Mouse (Mus musculus) embryonic facial prominence, embryonic 10.5 days (tissue): ENCODE data around the gene Atp8b2. TPM values are rescaled to one million over a fixed set of nuclear protein-coding genes. Genes with fewer than 3 reads are reported as not detected.
A peak's percentile ranks its signal among the peaks of the same experiment; 100 is the strongest.

Experiments
- DNase-seq: peaks from one replicate; pipeline ENCODE4 v3.0.0-alpha.2; 2017; ENCODE audit warnings: low spot score
- H3K27ac ChIP-seq: fragments of 300-500 bp; sonication (generic); replicated peaks from 2 replicates; pipeline ENCODE4 v1.5.1; 2016; ENCODE audit warnings: mild to moderate bottlenecking
- H3K27me3 ChIP-seq: fragments of 300-500 bp; sonication (generic); replicated peaks from 2 replicates; pipeline ENCODE4 v1.6.1; 2016; ENCODE audit warnings: low read depth, mild to moderate bottlenecking; ENCODE audit not compliant: poor library complexity, severe bottlenecking
- H3K36me3 ChIP-seq: fragments of 300-500 bp; sonication (generic); replicated peaks from 2 replicates; pipeline ENCODE4 v1.6.1; 2016; ENCODE audit warnings: mild to moderate bottlenecking, moderate library complexity
- H3K4me1 ChIP-seq: fragments of 300-500 bp; sonication (generic); 2 replicates; pipeline ENCODE4 v1.6.1; 2016
- H3K4me3 ChIP-seq: fragments of 300-500 bp; sonication (generic); 2 replicates; pipeline ENCODE4 v1.5.1; 2016; ENCODE audit warnings: mild to moderate bottlenecking, moderate library complexity
- H3K9me3 ChIP-seq: fragments of 300-500 bp; sonication (generic); 2 replicates; pipeline ENCODE4 v1.6.1; 2016; ENCODE audit warnings: mild to moderate bottlenecking
- WGBS: fragments of 180-500 bp; shearing (Covaris S2); methylation state at CpG from one replicate; pipeline ENCODE4 v1.1.7; 2016; 5-methylcytosine and 5-hydroxymethylcytosine counted together
- polyA plus RNA-seq: library from polyadenylated mRNA; unstranded; fragments of >200 nt; fragmentation: Nextera tagmentation; extraction: Ambion mirVana; gene quantifications from 2 replicates; pipeline ENCODE4 v1.2.1, GENCODE M21; 2016

Atp8b2 gene
- polyA plus RNA-seq, 1 experiment from 2014 or later = 13.3 TPM

GRCm38 (mm10) chr3:89953420-89953819, 9.9 kb downstream of the Atp8b2 start:
- Histone ChIP-seq H3K4me1 (no peaks in the 10 kb centered on the region), H3K36me3 (peaks cover 100% of the 10 kb centered on the region), H3K27ac (no peak overlapping the region), H3K9me3 (no peaks in the 10 kb centered on the region), H3K27me3 (no peaks in the 10 kb centered on the region), H3K4me3 (no peak overlapping the region)
- WGBS = 8% methylated on average over 4 of the region's 4 CpGs
- DNase-seq = peak; percentile 85

GRCm38 (mm10) chr3:89948655-89949054, 14.7 kb downstream of the Atp8b2 start:
- no peaks in the 10 kb centered on the region for H3K27me3 ChIP-seq
- H3K27ac ChIP-seq = no peak overlapping the region
- H3K9me3 ChIP-seq = no peaks in the 10 kb centered on the region
- 93% methylated on average over 6 of the region's 6 CpGs for WGBS
- H3K4me3 ChIP-seq = no peak overlapping the region
- H3K4me1 ChIP-seq = no peaks in the 10 kb centered on the region
- DNase-seq = no peak
- H3K36me3 ChIP-seq = peaks cover 100% of the 10 kb centered on the region

GRCm38 (mm10) chr3:89948021-89948420, 15.3 kb downstream of the Atp8b2 start:
- Histone ChIP-seq H3K27ac (no peak overlapping the region), H3K4me1 (no peaks in the 10 kb centered on the region), H3K9me3 (no peaks in the 10 kb centered on the region), H3K4me3 (no peak overlapping the region), H3K27me3 (no peaks in the 10 kb centered on the region), H3K36me3 (peaks cover 100% of the 10 kb centered on the region)
- WGBS = 88% methylated on average over 11 of the region's 11 CpGs
- DNase-seq = no peak

GRCm38 (mm10) chr3:89945026-89945425, 18.3 kb downstream of the Atp8b2 start:
- Histone ChIP-seq H3K4me1 (no peaks in the 10 kb centered on the region), H3K36me3 (peaks cover 100% of the 10 kb centered on the region), H3K27ac (no peak overlapping the region), H3K4me3 (no peak overlapping the region), H3K27me3 (no peaks in the 10 kb centered on the region), H3K9me3 (no peaks in the 10 kb centered on the region)
- DNase-seq = no peak
- WGBS = 86% methylated on average over 8 of the region's 8 CpGs

- H3K9me3 ChIP-seq = no peaks in the 10 kb centered on the region
- H3K4me1 ChIP-seq = no peaks in the 10 kb centered on the region
- WGBS = 94% methylated on average over 9 of the region's 9 CpGs
- H3K27me3 ChIP-seq = no peaks in the 10 kb centered on the region
- DNase-seq = no peak
- H3K36me3 ChIP-seq = peaks cover 97% of the 10 kb centered on the region
- no peak overlapping the region for H3K27ac ChIP-seq
- no peak overlapping the region for H3K4me3 ChIP-seq
Measured at GRCm38 (mm10) chr3:89942894-89943293, 20.4 kb downstream of the Atp8b2 start.

GRCm38 (mm10) chr3:89936495-89936894, 26.8 kb downstream of the Atp8b2 start:
- 87% methylated on average over 3 of the region's 3 CpGs for WGBS
- peaks cover 58% of the 10 kb centered on the region for H3K36me3 ChIP-seq
- no peak overlapping the region for H3K27ac ChIP-seq
- H3K4me1 ChIP-seq = no peaks in the 10 kb centered on the region
- no peaks in the 10 kb centered on the region for H3K27me3 ChIP-seq
- H3K4me3 ChIP-seq = no peak overlapping the region
- no peaks in the 10 kb centered on the region for H3K9me3 ChIP-seq
- DNase-seq = no peak

GRCm38 (mm10) chr3:89932925-89933324, 30.4 kb downstream of the Atp8b2 start:
- DNase-seq = no peak
- H3K9me3 ChIP-seq = no peaks in the 10 kb centered on the region
- H3K27me3 ChIP-seq = no peaks in the 10 kb centered on the region

GRCm38 (mm10) chr3:89928956-89929355, 34.4 kb downstream of the Atp8b2 start:
- Histone ChIP-seq H3K4me3 (no peak overlapping the region), H3K27me3 (no peaks in the 10 kb centered on the region), H3K36me3 (no peaks in the 10 kb centered on the region), H3K27ac (no peak overlapping the region), H3K9me3 (no peaks in the 10 kb centered on the region), H3K4me1 (no peaks in the 10 kb centered on the region)
- DNase-seq = no peak
- WGBS = 70% methylated on average over 4 of the region's 4 CpGs

More at GRCm38 (mm10) chr3:89932925-89933324, 30.4 kb downstream of the Atp8b2 start:
- no peaks in the 10 kb centered on the region for H3K4me1 ChIP-seq
- H3K27ac ChIP-seq = no peak overlapping the region
- 90% methylated on average over 2 of the region's 2 CpGs for WGBS
- no peak overlapping the region for H3K4me3 ChIP-seq
- H3K36me3 ChIP-seq = peaks cover 26% of the 10 kb centered on the region

- Histone ChIP-seq H3K9me3 (no peaks in the 10 kb centered on the region), H3K4me3 (no peak overlapping the region), H3K27me3 (no peaks in the 10 kb centered on the region), H3K27ac (no peak overlapping the region), H3K4me1 (no peaks in the 10 kb centered on the region), H3K36me3 (no peaks in the 10 kb centered on the region)
- 97% methylated on average over 1 of the region's 1 CpGs for WGBS
- DNase-seq = no peak
Measured at GRCm38 (mm10) chr3:89926440-89926839, 36.9 kb downstream of the Atp8b2 start.

- no peak for DNase-seq
- H3K4me3 ChIP-seq = no peak overlapping the region
- 69% methylated on average over 6 of the region's 6 CpGs for WGBS
Measured at GRCm38 (mm10) chr3:89920711-89921110, 42.6 kb downstream of the Atp8b2 start.

GRCm38 (mm10) chr3:89917408-89917807, 45.9 kb downstream of the Atp8b2 start:
- Histone ChIP-seq H3K27me3 (peaks cover 38% of the 10 kb centered on the region), H3K9me3 (no peaks in the 10 kb centered on the region), H3K27ac (no peak overlapping the region), H3K36me3 (no peaks in the 10 kb centered on the region), H3K4me1 (peaks cover 13% of the 10 kb centered on the region), H3K4me3 (no peak overlapping the region)
- no peak for DNase-seq
- 46% methylated on average over 3 of the region's 3 CpGs for WGBS

More at GRCm38 (mm10) chr3:89920711-89921110, 42.6 kb downstream of the Atp8b2 start:
- Histone ChIP-seq H3K27ac (no peak overlapping the region), H3K36me3 (no peaks in the 10 kb centered on the region), H3K4me1 (no peaks in the 10 kb centered on the region), H3K27me3 (peaks cover 5% of the 10 kb centered on the region), H3K9me3 (no peaks in the 10 kb centered on the region)

- peaks cover 14% of the 10 kb centered on the region for H3K4me1 ChIP-seq
- 76% methylated on average over 1 of the region's 1 CpGs for WGBS
- H3K36me3 ChIP-seq = no peaks in the 10 kb centered on the region
- H3K9me3 ChIP-seq = no peaks in the 10 kb centered on the region
- no peak overlapping the region for H3K27ac ChIP-seq
- DNase-seq = no peak
- H3K27me3 ChIP-seq = peaks cover 46% of the 10 kb centered on the region
- no peak overlapping the region for H3K4me3 ChIP-seq
Measured at GRCm38 (mm10) chr3:89916622-89917021, 46.7 kb downstream of the Atp8b2 start.

GRCm38 (mm10) chr3:89914700-89915099, 48.6 kb downstream of the Atp8b2 start:
- Histone ChIP-seq H3K9me3 (no peaks in the 10 kb centered on the region), H3K27ac (no peak overlapping the region), H3K36me3 (no peaks in the 10 kb centered on the region), H3K4me3 (no peak overlapping the region), H3K27me3 (peaks cover 58% of the 10 kb centered on the region), H3K4me1 (peaks cover 18% of the 10 kb centered on the region)
- WGBS = 74% methylated on average over 4 of the region's 4 CpGs
- DNase-seq = no peak
